Mouse (Mus musculus) embryonic facial prominence, embryonic 11.5 days (tissue): ENCODE data around the gene Disp1. TPM values are rescaled to one million over a fixed set of nuclear protein-coding genes. Genes with fewer than 3 reads are reported as not detected.
A peak's percentile ranks its signal among the peaks of the same experiment; 100 is the strongest.

Experiments used
- ATAC-seq: fragments of 200-750 bp; cut with Nextera tagmentation; replicated peaks from 2 replicates; pipeline ENCODE4 v1.8.0; 2017; ENCODE audit warnings: low read depth; ENCODE audit not compliant: insufficient number of reproducible peaks, low FRiP score, low TSS enrichment
- DNase-seq: peaks from one replicate; pipeline ENCODE4 v3.0.0-alpha.2; 2015; ENCODE audit warnings: low spot score
- H3K27ac ChIP-seq: fragments of 300-500 bp; sonication (generic); replicated peaks from 2 replicates; pipeline ENCODE4 v1.5.1; 2014; ENCODE audit warnings: mild to moderate bottlenecking, low read depth, low read length, control low read depth
- H3K27me3 ChIP-seq: fragments of 300-500 bp; sonication (generic); 2 replicates; pipeline ENCODE4 v1.6.1; 2014; ENCODE audit warnings: mild to moderate bottlenecking, low read length, moderate library complexity, mixed read lengths; ENCODE audit not compliant: control insufficient read depth, insufficient read depth
- H3K36me3 ChIP-seq: fragments of 300-500 bp; sonication (generic); replicated peaks from 2 replicates; pipeline ENCODE4 v1.6.1; 2014; ENCODE audit warnings: low read depth, mild to moderate bottlenecking, low read length, moderate library complexity, mixed read lengths; ENCODE audit not compliant: control insufficient read depth, insufficient read depth
- H3K4me1 ChIP-seq: fragments of 300-500 bp; sonication (generic); 2 replicates; pipeline ENCODE4 v1.6.1; 2014; ENCODE audit warnings: low read length, mixed read lengths; ENCODE audit not compliant: control insufficient read depth, insufficient read depth
- H3K4me2 ChIP-seq: fragments of 300-500 bp; sonication (generic); 2 replicates; pipeline ENCODE4 v1.6.1; 2014; ENCODE audit warnings: low read depth, mild to moderate bottlenecking, control low read depth, low read length, moderate library complexity
- H3K4me3 ChIP-seq: fragments of 300-500 bp; sonication (generic); 2 replicates; pipeline ENCODE4 v1.5.1; 2014; ENCODE audit warnings: low read depth, low read length, control low read depth
- H3K9ac ChIP-seq: fragments of 300-500 bp; sonication (generic); replicated peaks from 2 replicates; pipeline ENCODE4 v1.6.1; 2014; ENCODE audit warnings: mild to moderate bottlenecking, control low read depth, low read length
- H3K9me3 ChIP-seq: fragments of 300-500 bp; sonication (generic); replicated peaks from 2 replicates; pipeline ENCODE4 v1.6.1; 2016; ENCODE audit warnings: mild to moderate bottlenecking, low read length, inconsistent platforms, mixed read lengths; ENCODE audit not compliant: control insufficient read depth
- WGBS: fragments of 180-500 bp; shearing (Covaris S2); extraction: QIAGEN DNeasy Blood & Tissue Kit; methylation state at CpG from one replicate; pipeline ENCODE4 v1.1.7; 2014; 5-methylcytosine and 5-hydroxymethylcytosine counted together
- polyA plus RNA-seq: library from polyadenylated mRNA; unstranded; fragments of >200 nt; fragmentation: Nextera tagmentation; extraction: Ambion mirVana; gene quantifications from 2 replicates; pipeline ENCODE4 v1.2.1, GENCODE M21; 2014

Gene Disp1
- 12.2 and 12.4 TPM in 2 replicates for polyA plus RNA-seq

- Histone ChIP-seq H3K9ac (peak within 1 kb of the TSS; percentile 95), H3K27ac (no peak within 1 kb of the TSS), H3K4me1 (no peaks in the 10 kb centered on the region), H3K4me3 (peak within 1 kb of the TSS; percentile 83), H3K9me3 (no peaks in the 10 kb centered on the region), H3K27me3 (no peaks in the 10 kb centered on the region), H3K36me3 (no peaks in the 10 kb centered on the region), H3K4me2 (peak within 1 kb of the TSS; percentile 72)
- peak; percentile 87 for ATAC-seq
- WGBS, result 4% methylated on average over 48 of the region's 56 CpGs
- DNase-seq, result peak; percentile 88
Observed at GRCm38 (mm10) chr1:183220796-183221718, at the start of gene Disp1. Disp1 (minus strand) TSS chr1:183221522.

GRCm38 (mm10) chr1:183267666-183268065 is 46.3 kb upstream of the Disp1 start:
- no peak overlapping the region for H3K9ac ChIP-seq

GRCm38 (mm10) chr1:183265921-183266467 is 44.7 kb upstream of the Disp1 start:
- Histone ChIP-seq H3K4me2 (no peak overlapping the region), H3K36me3 (no peaks in the 10 kb centered on the region), H3K27ac (no peak overlapping the region), H3K4me3 (no peak overlapping the region), H3K27me3 (no peaks in the 10 kb centered on the region), H3K9ac (no peak overlapping the region), H3K4me1 (no peaks in the 10 kb centered on the region), H3K9me3 (no peaks in the 10 kb centered on the region)
- DNase-seq, result no peak
- peak; percentile 39; the same call in 1 of the 2 replicates for ATAC-seq
- WGBS, result 66% methylated on average over 14 of the region's 14 CpGs

More at GRCm38 (mm10) chr1:183267666-183268065, 46.3 kb upstream of the Disp1 start:
- H3K4me3 ChIP-seq, result no peak overlapping the region
- H3K27ac ChIP-seq, result no peak overlapping the region
- no peaks in the 10 kb centered on the region for H3K9me3 ChIP-seq
- ATAC-seq (no peak), DNase-seq (no peak)
- H3K4me1 ChIP-seq, result no peaks in the 10 kb centered on the region
- no peaks in the 10 kb centered on the region for H3K27me3 ChIP-seq
- H3K4me2 ChIP-seq, result no peak overlapping the region
- H3K36me3 ChIP-seq, result no peaks in the 10 kb centered on the region
- WGBS, result 70% methylated on average over 6 of the region's 6 CpGs

- Histone ChIP-seq H3K27me3 (no peaks in the 10 kb centered on the region), H3K4me2 (no peak overlapping the region), H3K4me1 (no peaks in the 10 kb centered on the region), H3K27ac (no peak overlapping the region), H3K9ac (no peak overlapping the region), H3K9me3 (no peaks in the 10 kb centered on the region), H3K4me3 (no peak overlapping the region), H3K36me3 (no peaks in the 10 kb centered on the region)
- DNase-seq (no peak), ATAC-seq (no peak)
- 80% methylated on average over 13 of the region's 13 CpGs for whole genome bisulfite sequencing
Observed at GRCm38 (mm10) chr1:183264145-183265008, 43.1 kb upstream of the Disp1 start.

- Histone ChIP-seq H3K27ac (no peak overlapping the region), H3K4me2 (no peak overlapping the region), H3K9me3 (no peaks in the 10 kb centered on the region), H3K36me3 (no peaks in the 10 kb centered on the region), H3K4me1 (peaks cover 5% of the 10 kb centered on the region; the same call in 1 of the 2 replicates), H3K27me3 (no peaks in the 10 kb centered on the region), H3K9ac (no peak overlapping the region), H3K4me3 (no peak overlapping the region)
- no peak for ATAC-seq
- WGBS, result 61% methylated on average over 10 of the region's 10 CpGs
- DNase-seq, result no peak
Observed at GRCm38 (mm10) chr1:183252574-183252973, 31.3 kb upstream of the Disp1 start.

- Histone ChIP-seq H3K36me3 (no peaks in the 10 kb centered on the region), H3K9ac (no peak overlapping the region), H3K9me3 (no peaks in the 10 kb centered on the region), H3K27ac (no peak overlapping the region), H3K4me3 (no peak overlapping the region), H3K27me3 (no peaks in the 10 kb centered on the region), H3K4me2 (no peak overlapping the region), H3K4me1 (peaks cover 5% of the 10 kb centered on the region; the same call in 1 of the 2 replicates)
- ATAC-seq, result no peak
- no peak for DNase-seq
- 80% methylated on average over 2 of the region's 2 CpGs for WGBS
Observed at GRCm38 (mm10) chr1:183251818-183252217, 30.5 kb upstream of the Disp1 start.

GRCm38 (mm10) chr1:183250612-183251011 is 29.3 kb upstream of the Disp1 start:
- Histone ChIP-seq H3K4me3 (no peak overlapping the region), H3K9me3 (no peaks in the 10 kb centered on the region), H3K27ac (no peak overlapping the region), H3K4me2 (no peak overlapping the region), H3K27me3 (no peaks in the 10 kb centered on the region), H3K4me1 (peaks cover 5% of the 10 kb centered on the region; the same call in 1 of the 2 replicates), H3K9ac (no peak overlapping the region), H3K36me3 (no peaks in the 10 kb centered on the region)
- WGBS, result 68% methylated on average over 4 of the region's 4 CpGs
- DNase-seq (no peak), ATAC-seq (no peak)
